Mouse (Mus musculus) lung, embryonic 15.5 days (tissue): ENCODE measurements at regions not wholly inside any gene's neighbourhood (a gene's known extent, or its start where the extent isn't known, plus 50 kb on each side); places are given as distances from the start of the nearest gene placed in this dataset.

Experiments used
- ATAC-seq: fragments of 200-750 bp; cut with Nextera tagmentation; 2 replicates; pipeline ENCODE4 v1.8.0; 2017; ENCODE audit warnings: moderate number of reproducible peaks, borderline replicate concordance; ENCODE audit not compliant: low FRiP score, low TSS enrichment; ENCODE audit errors: extremely low read depth
- H3K27ac ChIP-seq: fragments of 300-500 bp; sonication (generic); 2 replicates; pipeline ENCODE4 v1.5.1; 2015; ENCODE audit warnings: moderate library complexity, mild to moderate bottlenecking, inconsistent platforms
- H3K27me3 ChIP-seq: fragments of 300-500 bp; sonication (generic); 2 replicates; pipeline ENCODE4 v1.6.1; 2015; ENCODE audit warnings: inconsistent platforms
- H3K36me3 ChIP-seq: fragments of 300-500 bp; sonication (generic); 2 replicates; pipeline ENCODE4 v1.6.1; 2015; ENCODE audit warnings: inconsistent platforms
- H3K4me1 ChIP-seq: fragments of 300-500 bp; sonication (generic); 2 replicates; pipeline ENCODE4 v1.6.1; 2015; ENCODE audit warnings: inconsistent platforms
- H3K4me2 ChIP-seq: fragments of 300-500 bp; sonication (generic); 2 replicates; pipeline ENCODE4 v1.6.1; 2015; ENCODE audit warnings: inconsistent platforms, mild to moderate bottlenecking, moderate library complexity
- H3K4me3 ChIP-seq: fragments of 300-500 bp; sonication (generic); 2 replicates; pipeline ENCODE4 v1.5.1; 2015; ENCODE audit warnings: mild to moderate bottlenecking, inconsistent platforms
- H3K9ac ChIP-seq: fragments of 300-500 bp; sonication (generic); 2 replicates; pipeline ENCODE4 v1.6.1; 2015; ENCODE audit warnings: inconsistent platforms
- H3K9me3 ChIP-seq: fragments of 300-500 bp; sonication (generic); 2 replicates; pipeline ENCODE4 v1.6.1; 2016; ENCODE audit warnings: inconsistent platforms
- WGBS: fragments of 180-500 bp; shearing (Covaris S2); methylation state at CpG from one replicate; pipeline ENCODE4 v1.1.7; 2015; 5-methylcytosine and 5-hydroxymethylcytosine counted together

GRCm38 (mm10) chr2:114915025-114915690 lies 260.4 kb upstream of the Dph6 start:
- Histone ChIP-seq H3K4me2 (no peak overlapping the region), H3K9ac (no peak overlapping the region), H3K36me3 (no peaks in the 10 kb centered on the region), H3K4me3 (no peak overlapping the region), H3K4me1 (no peaks in the 10 kb centered on the region), H3K27me3 (no peaks in the 10 kb centered on the region), H3K27ac (no peak overlapping the region), H3K9me3 (no peaks in the 10 kb centered on the region)
- 46% methylated on average over 6 of the region's 6 CpGs for WGBS
- ATAC-seq = no peak

GRCm38 (mm10) chr2:114918420-114919332 lies 263.9 kb upstream of the Dph6 start:
- no peaks in the 10 kb centered on the region for H3K9me3 ChIP-seq
- no peak overlapping the region for H3K4me2 ChIP-seq
- no peaks in the 10 kb centered on the region for H3K4me1 ChIP-seq
- H3K36me3 ChIP-seq = no peaks in the 10 kb centered on the region
- no peak overlapping the region for H3K9ac ChIP-seq
- no peak overlapping the region for H3K27ac ChIP-seq
- H3K27me3 ChIP-seq = no peaks in the 10 kb centered on the region
- no peak overlapping the region for H3K4me3 ChIP-seq
- no peak for ATAC-seq
- 83% methylated on average over 16 of the region's 16 CpGs for WGBS

GRCm38 (mm10) chr2:114923911-114924310 lies 269.1 kb upstream of the Dph6 start:
- 72% methylated on average over 2 of the region's 2 CpGs for WGBS

GRCm38 (mm10) chr2:114935436-114935835 lies 280.7 kb upstream of the Dph6 start:
- 65% methylated on average over 3 of the region's 3 CpGs for WGBS
- Histone ChIP-seq H3K9me3 (no peaks in the 10 kb centered on the region), H3K9ac (no peak overlapping the region), H3K36me3 (no peaks in the 10 kb centered on the region), H3K4me1 (0 out of 2 replicates have a peak, but pooled peaks cover 3% of the 10 kb centered on the region), H3K4me2 (no peak overlapping the region), H3K27ac (no peak overlapping the region), H3K27me3 (no peaks in the 10 kb centered on the region), H3K4me3 (no peak overlapping the region)
- no peak for ATAC-seq

More at GRCm38 (mm10) chr2:114923911-114924310, 269.1 kb upstream of the Dph6 start:
- H3K9ac ChIP-seq = no peak overlapping the region
- no peak for ATAC-seq
- no peaks in the 10 kb centered on the region for H3K27me3 ChIP-seq
- H3K27ac ChIP-seq = no peak overlapping the region
- no peaks in the 10 kb centered on the region for H3K36me3 ChIP-seq
- no peaks in the 10 kb centered on the region for H3K4me1 ChIP-seq
- H3K9me3 ChIP-seq = no peaks in the 10 kb centered on the region
- no peak overlapping the region for H3K4me3 ChIP-seq
- no peak overlapping the region for H3K4me2 ChIP-seq

- WGBS = 44% methylated on average over 7 of the region's 7 CpGs
- Histone ChIP-seq H3K9me3 (no peaks in the 10 kb centered on the region), H3K27me3 (no peaks in the 10 kb centered on the region), H3K4me3 (no peak overlapping the region), H3K9ac (no peak overlapping the region), H3K36me3 (no peaks in the 10 kb centered on the region), H3K4me2 (no peak overlapping the region), H3K27ac (no peak overlapping the region), H3K4me1 (0 out of 2 replicates have a peak, but pooled peaks cover 3% of the 10 kb centered on the region)
- ATAC-seq = no peak; the same call in 1 of the 2 replicates
Observed at GRCm38 (mm10) chr2:114938416-114939147, 283.8 kb upstream of the Dph6 start.

- no peak overlapping the region for H3K9ac ChIP-seq
- no peaks in the 10 kb centered on the region for H3K9me3 ChIP-seq
- no peaks in the 10 kb centered on the region for H3K36me3 ChIP-seq
- no peak for ATAC-seq
- H3K4me2 ChIP-seq = no peak overlapping the region
- H3K27me3 ChIP-seq = no peaks in the 10 kb centered on the region
- H3K27ac ChIP-seq = no peak overlapping the region
- H3K4me3 ChIP-seq = no peak overlapping the region
- 51% methylated on average over 3 of the region's 3 CpGs for WGBS
- no peaks in the 10 kb centered on the region for H3K4me1 ChIP-seq
Observed at GRCm38 (mm10) chr2:114966111-114966510, 311.3 kb upstream of the Dph6 start.

DNA sequence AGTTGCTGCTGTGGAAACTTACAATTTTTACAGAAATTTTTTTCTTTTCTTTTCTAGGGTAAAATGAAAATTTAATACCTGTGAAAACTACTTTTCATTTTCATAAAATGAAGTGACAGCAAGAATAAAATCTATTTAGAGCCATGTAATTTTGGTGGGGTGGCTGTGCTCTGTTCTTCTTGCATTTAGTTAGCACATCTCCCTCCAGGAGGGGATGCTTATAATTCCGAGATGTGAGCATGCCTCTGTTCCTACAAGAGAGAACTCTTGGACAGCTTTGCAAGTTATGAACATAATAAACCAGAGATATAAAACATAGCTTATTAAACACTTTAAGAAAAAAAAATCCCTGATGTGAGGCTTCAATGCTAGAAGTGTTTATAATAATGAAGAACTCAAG lies 313.9 kb upstream of the Dph6 start:
- no peak overlapping the region for H3K4me3 ChIP-seq
- WGBS = 53% methylated on average over 1 of the region's 1 CpGs
- H3K9ac ChIP-seq = no peak overlapping the region

DNA sequence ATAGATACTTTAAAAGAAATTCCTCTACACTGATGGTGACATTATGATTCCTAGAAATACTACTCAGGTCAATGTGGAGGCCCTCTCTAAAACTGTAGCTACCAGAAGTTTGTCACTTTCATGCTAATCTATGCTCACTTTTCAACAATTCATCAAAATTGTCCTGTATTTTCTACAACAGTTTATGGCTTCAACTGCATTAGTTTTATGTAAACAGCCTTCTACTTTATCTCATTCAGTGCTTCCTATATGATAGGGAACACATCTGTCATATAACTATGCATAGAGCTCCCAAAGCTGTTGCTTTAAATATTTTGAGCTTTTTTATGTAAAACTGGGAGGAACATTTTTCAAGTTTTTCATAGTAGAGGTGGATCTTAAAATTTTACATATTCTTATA lies 338.7 kb upstream of the Dph6 start:
- H3K9me3 ChIP-seq = no peaks in the 10 kb centered on the region
- H3K36me3 ChIP-seq = no peaks in the 10 kb centered on the region
- no peak overlapping the region for H3K4me2 ChIP-seq
- ATAC-seq = no peak
- H3K27me3 ChIP-seq = no peaks in the 10 kb centered on the region
- no peak overlapping the region for H3K9ac ChIP-seq
- H3K4me3 ChIP-seq = no peak overlapping the region
- H3K27ac ChIP-seq = no peak overlapping the region
- H3K4me1 ChIP-seq = no peaks in the 10 kb centered on the region

More for the DNA sequence above, 313.9 kb upstream of the Dph6 start:
- Histone ChIP-seq H3K9me3 (no peaks in the 10 kb centered on the region), H3K4me2 (no peak overlapping the region), H3K27ac (no peak overlapping the region), H3K36me3 (no peaks in the 10 kb centered on the region), H3K27me3 (no peaks in the 10 kb centered on the region), H3K4me1 (no peaks in the 10 kb centered on the region)
- ATAC-seq = no peak

GRCm38 (mm10) chr2:114993882-114994281 lies 339.1 kb upstream of the Dph6 start:
- no peak overlapping the region for H3K9ac ChIP-seq
- H3K4me3 ChIP-seq = no peak overlapping the region
- no peak overlapping the region for H3K4me2 ChIP-seq
- H3K36me3 ChIP-seq = no peaks in the 10 kb centered on the region
- no peaks in the 10 kb centered on the region for H3K4me1 ChIP-seq
- ATAC-seq = no peak
- H3K27me3 ChIP-seq = no peaks in the 10 kb centered on the region
- WGBS = 61% methylated on average over 2 of the region's 2 CpGs
- no peaks in the 10 kb centered on the region for H3K9me3 ChIP-seq
- H3K27ac ChIP-seq = no peak overlapping the region

DNA sequence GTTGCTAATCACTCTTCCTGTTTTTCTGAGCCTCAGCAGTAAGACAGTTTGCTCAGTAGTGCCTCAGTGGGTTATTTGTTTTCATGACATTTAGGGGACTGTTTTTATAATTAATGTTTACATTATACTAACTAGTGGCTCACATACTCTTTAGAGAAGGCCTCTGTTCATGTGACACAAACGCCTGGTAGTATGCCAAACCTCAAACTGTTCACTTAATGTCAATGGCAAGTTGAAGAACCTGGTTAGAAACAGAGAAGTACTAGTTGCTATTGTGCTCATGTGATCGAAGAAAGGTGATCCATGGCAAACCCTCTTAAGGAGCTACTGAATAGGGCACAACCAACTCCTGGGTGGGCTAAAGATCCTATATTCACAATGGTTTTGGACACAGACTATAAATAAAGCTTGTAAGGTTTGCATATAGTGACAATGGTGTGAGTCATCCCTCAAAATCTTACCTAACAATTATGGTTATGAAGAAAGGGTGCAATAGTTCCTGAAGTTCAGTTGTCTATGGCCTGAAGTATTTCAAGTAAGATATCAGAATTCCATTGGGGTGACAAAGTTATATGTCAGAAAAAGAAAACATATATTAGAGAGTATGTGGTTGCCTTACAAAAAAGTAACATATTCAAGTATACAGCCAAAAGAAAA lies 340.1 kb upstream of the Dph6 start:
- H3K4me2 ChIP-seq = no peak overlapping the region
- no peaks in the 10 kb centered on the region for H3K4me1 ChIP-seq
- no peaks in the 10 kb centered on the region for H3K27me3 ChIP-seq

GRCm38 (mm10) chr2:115013916-115014315 lies 359.2 kb upstream of the Dph6 start:
- ATAC-seq = no peak
- Histone ChIP-seq H3K4me1 (no peaks in the 10 kb centered on the region), H3K9ac (no peak overlapping the region), H3K36me3 (no peaks in the 10 kb centered on the region), H3K4me2 (no peak overlapping the region), H3K27me3 (no peaks in the 10 kb centered on the region), H3K27ac (no peak overlapping the region), H3K9me3 (no peaks in the 10 kb centered on the region), H3K4me3 (no peak overlapping the region)
- 80% methylated on average over 1 of the region's 1 CpGs for WGBS

More for the DNA sequence above, 340.1 kb upstream of the Dph6 start:
- no peak overlapping the region for H3K4me3 ChIP-seq
- no peak overlapping the region for H3K9ac ChIP-seq
- no peaks in the 10 kb centered on the region for H3K36me3 ChIP-seq
- no peak for ATAC-seq
- H3K9me3 ChIP-seq = no peaks in the 10 kb centered on the region
- WGBS = 58% methylated on average over 2 of the region's 2 CpGs
- no peak overlapping the region for H3K27ac ChIP-seq
